Mouse (Mus musculus): ENCODE measurements around the gene Lsamp. TPM values are rescaled to one million over a fixed set of nuclear protein-coding genes. Genes with fewer than 3 reads are reported as not detected.

Gene Lsamp
- polyA plus RNA-seq, 1 experiment from 2014 or later, result 30.5 TPM

DNA sequence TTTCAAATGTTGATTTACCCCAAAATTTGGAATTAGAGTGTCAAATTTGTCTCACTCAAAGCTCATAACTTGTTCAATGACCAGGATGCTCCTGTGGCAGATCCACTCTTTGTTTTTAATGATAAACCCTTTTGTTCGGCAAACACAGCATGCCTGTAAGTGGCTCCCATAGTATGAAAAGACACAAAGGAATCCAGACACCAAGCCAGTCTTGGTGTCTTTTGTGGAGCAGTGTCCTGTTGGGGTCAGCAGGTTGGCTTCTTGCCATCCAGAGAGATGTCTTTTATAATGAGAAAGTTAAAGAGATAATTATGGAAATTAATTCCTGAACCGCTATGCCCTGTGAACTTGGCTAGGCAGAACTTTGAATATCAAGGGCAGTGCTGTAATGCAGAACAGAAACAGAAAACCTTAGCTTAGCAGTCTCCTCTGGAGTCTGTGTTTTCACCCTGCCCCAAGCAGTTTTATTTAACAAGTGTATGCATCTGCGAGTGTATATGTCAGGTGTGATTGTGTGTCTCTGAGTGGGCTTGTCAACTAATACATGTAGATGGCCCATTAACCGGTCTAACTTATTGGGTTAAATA is 310.2 kb downstream of the Lsamp start:
- H3K9me3 ChIP-seq, result no peaks in the 10 kb centered on the region
- ATAC-seq (ENCODE audit: low FRiP score, low read depth), result peak; percentile 61
- H3K4me3 ChIP-seq, result no peak overlapping the region
- no peak overlapping the region for H3K27ac ChIP-seq (replicated peaks)
- peaks cover 3% of the 10 kb centered on the region; the same call in 1 of the 2 replicates for H3K4me1 ChIP-seq
- no peaks in the 10 kb centered on the region for H3K36me3 ChIP-seq
- no peak overlapping the region for H3K9ac ChIP-seq (replicated peaks)
- no peaks in the 10 kb centered on the region for H3K27me3 ChIP-seq
- no peak overlapping the region for H3K4me2 ChIP-seq (replicated peaks)
- 40% methylated on average over 4 of the region's 4 CpGs for WGBS

DNA sequence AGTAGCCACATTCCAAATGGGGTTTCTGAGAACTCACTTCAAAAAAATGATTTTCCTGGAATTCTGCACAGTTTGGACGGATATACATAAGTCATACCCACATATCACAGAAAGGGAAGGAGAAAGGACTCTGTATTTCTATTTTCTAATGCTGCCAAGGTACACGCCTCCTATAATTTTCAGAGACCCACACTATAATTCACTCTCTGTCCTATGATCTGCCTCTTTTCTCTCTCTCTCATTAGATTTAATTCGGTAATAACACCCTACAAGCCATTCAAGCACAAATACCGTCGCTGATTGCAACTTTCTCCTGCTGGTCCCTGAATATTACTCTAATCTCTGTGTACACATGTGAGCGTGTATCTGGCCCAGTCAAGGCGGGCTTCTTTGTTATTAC is 311.1 kb downstream of the Lsamp start:
- Histone ChIP-seq H3K4me2 (replicated peaks) (no peak overlapping the region), H3K9ac (replicated peaks) (no peak overlapping the region), H3K4me3 (no peak overlapping the region), H3K9me3 (no peaks in the 10 kb centered on the region), H3K27ac (replicated peaks) (no peak overlapping the region), H3K36me3 (no peaks in the 10 kb centered on the region), H3K4me1 (no peaks in the 10 kb centered on the region; the same call in 1 of the 2 replicates), H3K27me3 (no peaks in the 10 kb centered on the region)
- ATAC-seq (ENCODE audit: low FRiP score, low read depth), result no peak
- 77% methylated on average over 7 of the region's 7 CpGs for WGBS

GRCm38 (mm10) chr16:40307666-40308065 is 323.5 kb downstream of the Lsamp start:
- no peak overlapping the region for H3K27ac ChIP-seq (replicated peaks)
- H3K4me1 ChIP-seq, result no peaks in the 10 kb centered on the region; the same call in 1 of the 2 replicates
- WGBS, result 58% methylated on average over 2 of the region's 2 CpGs
- H3K9me3 ChIP-seq, result no peaks in the 10 kb centered on the region
- H3K27me3 ChIP-seq, result no peaks in the 10 kb centered on the region
- H3K4me2 ChIP-seq (replicated peaks), result no peak overlapping the region
- ATAC-seq (ENCODE audit: low FRiP score, low read depth), result no peak
- H3K36me3 ChIP-seq, result no peaks in the 10 kb centered on the region
- no peak overlapping the region for H3K4me3 ChIP-seq
- H3K9ac ChIP-seq (replicated peaks), result no peak overlapping the region

DNA sequence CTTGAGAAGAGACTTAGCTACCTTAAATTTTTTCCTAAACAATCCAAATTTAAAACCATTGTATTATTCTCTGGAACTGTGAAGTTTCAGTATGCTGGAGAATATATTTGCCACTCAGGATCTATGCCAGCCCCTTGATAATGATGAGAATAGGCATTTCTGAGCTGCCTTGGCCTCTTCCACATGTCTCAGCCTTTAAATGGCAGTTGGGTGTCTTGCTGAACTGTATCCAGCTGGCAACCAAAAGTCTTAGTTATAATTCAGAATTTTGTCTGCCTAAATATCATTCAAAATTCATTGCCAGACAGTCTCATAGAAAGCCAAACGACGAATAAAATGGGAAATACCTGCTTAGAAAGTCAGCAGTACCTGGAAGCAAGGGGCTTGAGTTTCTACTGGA is 332.0 kb downstream of the Lsamp start:
- 82% methylated on average over 2 of the region's 2 CpGs for WGBS
- ATAC-seq (ENCODE audit: low FRiP score, low read depth), result no peak
- Histone ChIP-seq H3K9ac (replicated peaks) (no peak overlapping the region), H3K27me3 (no peaks in the 10 kb centered on the region), H3K4me3 (no peak overlapping the region), H3K4me2 (replicated peaks) (no peak overlapping the region), H3K9me3 (no peaks in the 10 kb centered on the region), H3K36me3 (no peaks in the 10 kb centered on the region), H3K4me1 (no peaks in the 10 kb centered on the region), H3K27ac (replicated peaks) (no peak overlapping the region)

DNA sequence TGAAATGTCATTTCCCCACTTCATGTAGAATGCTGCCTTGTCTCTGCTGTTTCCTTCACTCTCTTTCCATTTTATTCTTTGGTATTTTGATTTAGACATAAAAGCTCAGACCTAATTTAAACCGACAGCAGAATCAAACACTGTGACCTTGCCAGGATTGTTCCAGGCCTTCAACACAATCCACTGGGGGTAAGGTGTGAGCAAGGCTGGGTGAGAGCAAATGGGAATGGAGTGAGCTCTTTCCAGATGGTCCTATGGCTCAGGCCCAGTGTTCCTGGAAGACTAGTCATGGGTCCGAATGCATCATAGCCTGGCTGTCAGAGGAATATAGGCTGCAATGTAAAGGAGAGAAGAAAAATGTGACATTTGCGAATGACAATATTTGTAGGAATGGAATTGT is 340.6 kb downstream of the Lsamp start:
- WGBS, result 88% methylated on average over 3 of the region's 3 CpGs
- no peak for ATAC-seq (ENCODE audit: low FRiP score, low read depth)
- H3K27me3 ChIP-seq, result no peaks in the 10 kb centered on the region
- H3K27ac ChIP-seq (replicated peaks), result no peak overlapping the region
- H3K4me1 ChIP-seq, result no peaks in the 10 kb centered on the region
- no peaks in the 10 kb centered on the region for H3K36me3 ChIP-seq
- H3K4me3 ChIP-seq, result no peak overlapping the region
- no peak overlapping the region for H3K4me2 ChIP-seq (replicated peaks)
- H3K9me3 ChIP-seq, result no peaks in the 10 kb centered on the region
- no peak overlapping the region for H3K9ac ChIP-seq (replicated peaks)

DNA sequence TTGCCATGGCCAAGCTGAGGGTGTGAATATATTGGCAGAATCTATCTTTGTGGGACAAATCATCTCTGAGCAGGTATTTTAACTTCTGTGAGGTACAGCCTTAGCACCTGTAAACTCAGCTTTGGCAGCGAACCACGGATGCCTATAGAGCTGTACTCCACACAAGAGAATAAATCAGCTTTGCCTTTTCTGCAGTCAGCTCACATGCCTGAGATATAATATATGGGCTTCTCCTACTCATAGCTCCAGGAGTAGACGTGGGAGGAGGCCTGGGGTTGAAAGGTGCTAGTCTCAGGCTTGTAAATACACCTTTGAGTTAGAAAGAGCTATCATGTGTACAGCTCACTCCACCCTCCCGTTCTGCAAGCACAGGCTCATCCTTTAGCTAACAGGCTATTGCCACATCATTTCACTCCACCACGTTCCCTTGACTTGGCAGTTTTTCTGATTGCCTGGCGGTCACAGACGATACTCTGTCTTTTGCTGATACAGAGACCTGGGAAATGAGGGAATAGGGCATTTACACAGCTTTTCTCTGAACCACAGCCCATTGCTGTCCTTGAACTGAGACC is 344.2 kb downstream of the Lsamp start:
- H3K4me2 ChIP-seq (replicated peaks), result no peak overlapping the region
- no peaks in the 10 kb centered on the region for H3K9me3 ChIP-seq
- no peak overlapping the region for H3K27ac ChIP-seq (replicated peaks)
- 85% methylated on average over 7 of the region's 7 CpGs for WGBS
- no peak for ATAC-seq (ENCODE audit: low FRiP score, low read depth)
- no peak overlapping the region for H3K4me3 ChIP-seq
- H3K27me3 ChIP-seq, result no peaks in the 10 kb centered on the region
- no peak overlapping the region for H3K9ac ChIP-seq (replicated peaks)
- H3K36me3 ChIP-seq, result no peaks in the 10 kb centered on the region
- no peaks in the 10 kb centered on the region for H3K4me1 ChIP-seq

DNA sequence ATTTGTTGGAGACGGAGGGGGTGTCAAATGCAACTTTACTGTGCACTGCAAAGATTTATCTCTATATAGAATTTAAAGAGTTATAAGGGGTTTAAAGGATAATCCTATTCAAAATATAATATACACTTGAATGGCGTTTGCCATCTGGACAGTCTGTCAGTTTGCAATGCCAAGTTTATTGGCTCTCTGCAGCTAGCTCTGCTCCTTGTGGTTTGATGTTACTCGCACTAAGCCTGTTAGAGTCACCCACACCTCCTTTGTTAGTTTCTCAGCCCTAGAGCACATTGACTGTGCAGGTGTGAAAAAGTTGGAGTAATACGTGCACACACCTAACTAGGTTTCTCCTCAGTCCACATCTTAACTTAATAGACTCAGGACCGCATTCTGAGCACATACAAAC is 385.5 kb downstream of the Lsamp start:
- Histone ChIP-seq H3K9ac (replicated peaks) (no peak overlapping the region), H3K27ac (replicated peaks) (no peak overlapping the region), H3K27me3 (no peaks in the 10 kb centered on the region), H3K4me2 (replicated peaks) (no peak overlapping the region), H3K4me3 (no peak overlapping the region), H3K9me3 (no peaks in the 10 kb centered on the region), H3K36me3 (no peaks in the 10 kb centered on the region), H3K4me1 (no peaks in the 10 kb centered on the region; the same call in 1 of the 2 replicates)
- 90% methylated on average over 5 of the region's 5 CpGs for WGBS
- ATAC-seq (ENCODE audit: low FRiP score, low read depth), result no peak

- Histone ChIP-seq H3K9me3 (no peaks in the 10 kb centered on the region), H3K4me3 (no peak overlapping the region), H3K36me3 (no peaks in the 10 kb centered on the region), H3K27ac (replicated peaks) (no peak overlapping the region), H3K4me1 (no peaks in the 10 kb centered on the region; the same call in 1 of the 2 replicates), H3K27me3 (no peaks in the 10 kb centered on the region), H3K4me2 (replicated peaks) (no peak overlapping the region), H3K9ac (replicated peaks) (no peak overlapping the region)
- 88% methylated on average over 1 of the region's 1 CpGs for WGBS
- ATAC-seq (ENCODE audit: low FRiP score, low read depth), result no peak
These were observed 387.1 kb downstream of the Lsamp start for GRCm38 (mm10) chr16:40371291-40371690.

GRCm38 (mm10) chr16:40375314-40375713 is 391.2 kb downstream of the Lsamp start:
- H3K4me1 ChIP-seq, result peaks cover 6% of the 10 kb centered on the region
- H3K4me3 ChIP-seq, result no peak overlapping the region
- ATAC-seq (ENCODE audit: low FRiP score, low read depth), result no peak
- no peak overlapping the region for H3K27ac ChIP-seq (replicated peaks)
- WGBS, result 91% methylated on average over 4 of the region's 4 CpGs
- no peaks in the 10 kb centered on the region for H3K36me3 ChIP-seq
- H3K4me2 ChIP-seq (replicated peaks), result no peak overlapping the region
- H3K27me3 ChIP-seq, result no peaks in the 10 kb centered on the region
- H3K9ac ChIP-seq (replicated peaks), result no peak overlapping the region
- H3K9me3 ChIP-seq, result no peaks in the 10 kb centered on the region

DNA sequence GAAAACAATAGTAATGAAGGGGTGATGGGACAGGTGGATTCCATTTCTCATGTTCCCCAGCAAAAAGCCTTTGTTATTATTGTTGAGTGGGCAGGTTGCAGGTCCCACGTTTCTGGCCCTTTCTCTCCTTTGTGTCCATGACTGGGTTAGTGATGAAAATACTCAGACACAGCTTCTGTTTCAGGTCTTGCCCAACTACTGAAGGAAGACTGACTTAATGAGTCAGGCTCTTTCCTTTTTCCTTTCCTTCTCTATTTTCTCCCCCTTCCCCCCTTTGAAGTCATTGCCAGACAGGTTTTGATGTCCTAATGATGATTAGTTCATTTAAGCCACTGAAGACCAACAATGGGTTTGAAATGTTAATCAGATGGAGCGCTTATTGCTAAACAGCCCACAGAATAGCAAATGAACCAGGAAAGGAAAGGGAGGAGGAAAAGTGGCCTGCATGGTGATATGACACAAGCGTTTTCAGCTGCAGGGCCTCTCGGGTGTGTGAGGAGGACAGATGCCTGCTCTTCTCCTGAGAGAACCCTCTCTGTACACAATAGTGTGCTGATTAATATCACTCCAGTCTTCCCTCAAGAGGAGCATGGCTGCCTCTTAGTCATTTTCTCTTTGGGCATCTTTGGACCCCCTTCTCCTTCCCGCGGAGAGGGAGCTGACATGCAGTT is 393.1 kb downstream of the Lsamp start:
- H3K4me2 ChIP-seq (replicated peaks), result no peak overlapping the region
- H3K4me3 ChIP-seq, result no peak overlapping the region
- H3K27ac ChIP-seq (replicated peaks), result no peak overlapping the region
- no peaks in the 10 kb centered on the region for H3K36me3 ChIP-seq
- no peaks in the 10 kb centered on the region for H3K9me3 ChIP-seq
- peak; percentile 34; the same call in 1 of the 2 replicates for ATAC-seq (ENCODE audit: low FRiP score, low read depth)
- H3K27me3 ChIP-seq, result no peaks in the 10 kb centered on the region
- WGBS, result 60% methylated on average over 6 of the region's 6 CpGs
- H3K4me1 ChIP-seq, result peaks cover 6% of the 10 kb centered on the region
- H3K9ac ChIP-seq (replicated peaks), result no peak overlapping the region

DNA sequence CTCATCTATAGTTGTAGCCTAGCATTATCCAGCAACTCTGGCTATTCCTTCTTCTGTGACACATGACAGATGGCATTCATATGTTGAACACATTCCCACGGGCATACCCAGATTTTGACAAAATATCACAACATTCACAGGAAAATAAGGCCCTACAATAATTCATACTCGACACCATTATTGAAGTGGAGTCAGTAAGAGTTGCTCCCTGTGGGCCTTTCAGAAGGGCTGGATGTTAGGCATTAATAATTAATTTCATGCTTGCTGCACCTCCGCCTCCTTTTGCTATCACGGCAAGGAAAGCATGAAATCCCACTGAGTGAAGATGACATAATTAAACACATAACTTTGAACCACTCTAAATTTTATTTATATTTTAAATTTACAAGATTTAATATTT is 407.9 kb downstream of the Lsamp start:
- no peaks in the 10 kb centered on the region for H3K27me3 ChIP-seq
- H3K9ac ChIP-seq (replicated peaks), result no peak overlapping the region
- ATAC-seq (ENCODE audit: low FRiP score, low read depth), result peak; percentile 41; the same call in 1 of the 2 replicates
- no peak overlapping the region for H3K27ac ChIP-seq (replicated peaks)
- H3K4me2 ChIP-seq (replicated peaks), result no peak overlapping the region
- 60% methylated on average over 4 of the region's 4 CpGs for WGBS
- H3K4me3 ChIP-seq, result no peak overlapping the region
- H3K9me3 ChIP-seq, result no peaks in the 10 kb centered on the region
- no peaks in the 10 kb centered on the region for H3K36me3 ChIP-seq
- H3K4me1 ChIP-seq, result no peaks in the 10 kb centered on the region

DNA sequence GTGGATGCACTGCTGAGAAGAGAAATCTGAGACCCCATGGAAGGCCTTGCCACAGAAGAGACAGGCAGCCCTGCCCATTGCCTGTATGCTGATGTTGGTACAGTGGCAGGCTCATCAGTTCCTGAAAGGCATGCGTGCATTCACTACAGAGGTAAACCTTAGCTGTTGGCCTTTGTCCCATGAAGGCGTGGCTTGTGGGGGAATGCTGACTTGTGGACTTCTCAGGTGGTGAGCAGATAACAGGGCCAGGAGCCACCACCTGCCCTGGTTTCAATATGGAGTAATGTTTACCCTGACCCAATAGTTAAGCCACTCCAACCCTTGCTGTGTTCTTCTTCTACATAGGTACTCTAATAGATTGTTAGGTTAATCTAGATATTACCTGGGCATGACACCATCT is 415.4 kb downstream of the Lsamp start:
- Histone ChIP-seq H3K9ac (replicated peaks) (no peak overlapping the region), H3K4me3 (no peak overlapping the region), H3K9me3 (no peaks in the 10 kb centered on the region), H3K27me3 (no peaks in the 10 kb centered on the region), H3K4me1 (no peaks in the 10 kb centered on the region), H3K4me2 (replicated peaks) (no peak overlapping the region), H3K36me3 (no peaks in the 10 kb centered on the region), H3K27ac (replicated peaks) (no peak overlapping the region)
- 94% methylated on average over 2 of the region's 2 CpGs for WGBS
- no peak for ATAC-seq (ENCODE audit: low FRiP score, low read depth)

All from midbrain, embryonic 12.5 days (tissue).